Mouse (Mus musculus) neural tube, postnatal 0 days (tissue): ENCODE data around the gene Rnf146. TPM values are rescaled to one million over a fixed set of nuclear protein-coding genes. Genes with fewer than 3 reads are reported as not detected.

ENCODE experiments used
- polyA plus RNA-seq: library from polyadenylated mRNA; unstranded; fragments of >200 nt; fragmentation: Nextera tagmentation; extraction: Ambion mirVana; gene quantifications from 2 replicates; pipeline ENCODE4 v1.2.1, GENCODE M21; 2015

The Rnf146 gene
- 54.7 and 58.4 TPM in 2 replicates for polyA plus RNA-seq

GRCm38 (mm10) chr10:29362197-29362900 is at the start of gene Rnf146:
Rnf146 (minus strand) TSS chr10:29362442.

GRCm38 (mm10) chr10:29313064-29313638 is 49.1 kb downstream of the Rnf146 start, which contains the start of gene Echdc1:
Echdc1 (plus strand) TSS chr10:29313166.

Other genes starting within 250 kb of the Rnf146 start
- 158 and 162 TPM in 2 replicates for gene Soga3, start 218.6 kb downstream of the Rnf146 start, polyA plus RNA-seq
- gene Gm49353, start 163.5 kb downstream of the Rnf146 start, polyA plus RNA-seq: 10.4 and 11.5 TPM in 2 replicates
- gene 9330159F19Rik, start 150.8 kb downstream of the Rnf146 start, polyA plus RNA-seq: 13.9 and 15.3 TPM in 2 replicates
- 29.9 and 32.3 TPM in 2 replicates for gene Echdc1, start 49.3 kb downstream of the Rnf146 start, polyA plus RNA-seq
- 4.1 and 4.5 TPM in 2 replicates for gene Rspo3, start 173.4 kb upstream of the Rnf146 start, polyA plus RNA-seq